Comparison of ENCODE assay signal across 15 mouse cellular contexts in the genomic region with DNA sequence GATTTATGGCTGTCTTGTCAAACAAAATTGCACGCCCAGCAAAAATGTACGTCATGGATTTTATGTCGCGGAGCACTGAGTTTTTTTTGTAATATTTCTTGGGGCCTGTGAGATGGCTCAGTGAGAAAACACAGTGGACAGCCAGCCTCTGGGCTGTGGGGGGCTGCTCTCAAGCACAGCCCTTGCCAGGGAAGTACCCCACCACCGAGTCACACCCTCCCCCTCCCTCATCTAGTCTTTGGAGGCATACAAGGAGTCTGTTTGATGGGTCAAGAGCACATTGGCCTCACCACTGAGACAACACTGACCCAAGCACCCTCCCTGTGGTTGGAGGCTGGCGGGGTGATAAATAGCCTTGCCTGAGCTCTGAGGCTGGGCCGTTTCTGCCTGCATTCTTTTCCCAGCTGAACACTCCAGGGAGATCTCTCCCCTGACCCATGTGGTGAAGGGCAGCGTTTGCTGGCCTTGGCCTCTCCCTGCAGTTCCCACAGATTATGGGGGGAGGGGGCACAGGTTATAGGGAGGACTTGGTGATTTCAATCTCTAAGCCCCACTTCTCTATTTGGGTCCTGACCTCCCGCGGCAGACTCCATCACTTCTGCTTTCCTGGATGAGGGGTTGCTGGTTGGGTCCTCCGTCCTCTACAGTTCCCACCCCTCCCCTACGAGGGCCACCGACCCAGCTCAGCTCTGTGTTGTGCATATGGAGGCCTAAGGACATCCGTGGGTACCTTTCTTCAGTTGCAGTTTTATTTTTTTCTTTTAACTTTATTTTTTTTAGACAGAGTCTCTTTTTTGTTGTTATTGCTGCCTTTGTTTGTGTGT. TPM values are rescaled to one million over a fixed set of nuclear protein-coding genes. Genes with fewer than 3 reads are reported as not detected.
A peak's percentile ranks its signal among the peaks of the same experiment; 100 is the strongest.
DNase-seq lines count a peak whose midpoint lies in the region; ATAC-seq lines count a peak whose summit lies in the region.
"Had no signal": no experiment of that assay in that cellular context is flagged by ENCODE, and none has a peak within 500 bp of the region (broad histone marks: within the 10 kb centered on the region; RNA-seq: fewer than 3 reads in every experiment).

No protein-coding gene starts in this region.

- no peak overlapping the region for H3K4me3 ChIP-seq in midbrain, embryonic 11.5 days (ENCODE audit: low read depth, low read length)
- no peak overlapping the region for H3K4me3 ChIP-seq in midbrain, embryonic 16.5 days (ENCODE audit: low read depth, low read length)
- H3K4me3 ChIP-seq in intestine, embryonic 15.5 days (replicated peaks), result no peak overlapping the region
- H3K4me3 ChIP-seq: liver, embryonic 15.5 days; midbrain, embryonic 12.5 days had no signal

- H3K27ac ChIP-seq in midbrain, embryonic 11.5 days (ENCODE audit: low read depth, low read length), result no peak overlapping the region
- H3K27ac ChIP-seq in midbrain, embryonic 16.5 days (ENCODE audit: low read length), result no peak overlapping the region
- no peak overlapping the region for H3K27ac ChIP-seq in intestine, embryonic 15.5 days
- H3K27ac ChIP-seq: liver, embryonic 15.5 days; midbrain, embryonic 12.5 days had no signal

- H3K27me3 ChIP-seq in midbrain, embryonic 11.5 days (ENCODE audit: control insufficient read depth, insufficient read depth, low read length), result no peaks in the 10 kb centered on the region
- H3K27me3 ChIP-seq in midbrain, embryonic 16.5 days (ENCODE audit: control insufficient read depth, insufficient read depth, low read depth, low read length), result no peaks in the 10 kb centered on the region
- H3K27me3 ChIP-seq in intestine, embryonic 15.5 days (replicated peaks), result no peaks in the 10 kb centered on the region
- H3K27me3 ChIP-seq: liver, embryonic 15.5 days; midbrain, embryonic 12.5 days had no signal

- no peak overlapping the region for H3K4me2 ChIP-seq in midbrain, embryonic 11.5 days
- no peak overlapping the region for H3K4me2 ChIP-seq in midbrain, embryonic 16.5 days (ENCODE audit: low read length)
- no peak overlapping the region for H3K4me2 ChIP-seq in intestine, embryonic 15.5 days (replicated peaks)
- H3K4me2 ChIP-seq: liver, embryonic 15.5 days; midbrain, embryonic 12.5 days had no signal

- H3K36me3 ChIP-seq in midbrain, embryonic 11.5 days (ENCODE audit: control insufficient read depth, insufficient read depth, low read length), result no peaks in the 10 kb centered on the region
- H3K36me3 ChIP-seq in midbrain, embryonic 16.5 days (ENCODE audit: control insufficient read depth, insufficient read depth, low read length), result no peaks in the 10 kb centered on the region
- H3K36me3 ChIP-seq in intestine, embryonic 15.5 days, result no peaks in the 10 kb centered on the region
- H3K36me3 ChIP-seq: liver, embryonic 15.5 days; midbrain, embryonic 12.5 days had no signal

- H3K9ac ChIP-seq in midbrain, embryonic 11.5 days (ENCODE audit: low read length), result no peak overlapping the region
- no peak overlapping the region for H3K9ac ChIP-seq in midbrain, embryonic 16.5 days (ENCODE audit: low read depth, low read length)
- no peak overlapping the region for H3K9ac ChIP-seq in intestine, embryonic 15.5 days
- H3K9ac ChIP-seq: forebrain, postnatal 0 days; liver, embryonic 15.5 days; midbrain, embryonic 12.5 days had no signal

- no peaks in the 10 kb centered on the region for H3K9me3 ChIP-seq in midbrain, embryonic 11.5 days (ENCODE audit: control insufficient read depth, low read length)
- H3K9me3 ChIP-seq in midbrain, embryonic 16.5 days (replicated peaks; ENCODE audit: control insufficient read depth, low read length, poor library complexity, severe bottlenecking), result no peaks in the 10 kb centered on the region
- H3K9me3 ChIP-seq in intestine, embryonic 15.5 days, result no peaks in the 10 kb centered on the region
- H3K9me3 ChIP-seq: liver, embryonic 15.5 days had no signal

- intact Hi-C loops in heart, postnatal 25 days (cut with DNase I), result no loop called here

- DNase-seq in heart, adult 11 months, result peak; percentile 84
- no peak for DNase-seq in heart, postnatal 25 days (ENCODE audit: low spot score)
- DNase-seq in midbrain, embryonic 11.5 days (ENCODE audit: low spot score, missing footprints), result peak; percentile 83
- DNase-seq in layer of hippocampus, adult 9-11 months, result no peak
- DNase-seq: cerebellum, postnatal 10 days; forebrain, postnatal 0 days; gastrocnemius, postnatal 25 days; heart, postnatal 4 days; thymus, adult 2 months had no signal

- no peaks in the 10 kb centered on the region; the same call in 1 of the 2 replicates for H3K4me1 ChIP-seq in midbrain, embryonic 11.5 days (ENCODE audit: control insufficient read depth, insufficient read depth, low read length)
- H3K4me1 ChIP-seq in midbrain, embryonic 16.5 days (ENCODE audit: control insufficient read depth, insufficient read depth, low read length), result peaks cover 2% of the 10 kb centered on the region; the same call in 1 of the 2 replicates
- H3K4me1 ChIP-seq in intestine, embryonic 15.5 days (replicated peaks), result 0 out of 2 replicates have a peak, but pooled peaks cover 5% of the 10 kb centered on the region

- 64% methylated on average over 14 of the region's 14 CpGs for WGBS in midbrain, embryonic 11.5 days
- WGBS in midbrain, embryonic 16.5 days, result 60% methylated on average over 14 of the region's 14 CpGs
- 38% methylated on average over 14 of the region's 14 CpGs for WGBS in intestine, embryonic 15.5 days

- ATAC-seq in midbrain, embryonic 11.5 days (ENCODE audit: low FRiP score), result no peak
- ATAC-seq in midbrain, embryonic 16.5 days, result no peak
- ATAC-seq in megakaryocyte, adult 5-6 weeks (ENCODE audit: poor library complexity, severe bottlenecking), result peak; percentile 88
- peak; percentile 27; the same call in 1 of the 2 replicates for ATAC-seq in neutrophil, adult 5-6 weeks (ENCODE audit: extremely low read depth, insufficient number of reproducible peaks, low FRiP score, poor library complexity, severe bottlenecking)
- no peak for ATAC-seq in intestine, embryonic 15.5 days
- ATAC-seq: forebrain, postnatal 0 days had no signal

RNA-seq across cellular contexts. Expression of a gene that starts 26.3 kb away (rescaled TPM):
- total RNA-seq in heart, postnatal 25 days (2021), result 1 to 10 TPM; 1.3 to 1.4 TPM
- 0.63 and 1.2 TPM in 2 replicates for polyA plus RNA-seq in midbrain, embryonic 11.5 days (2014; fragmentation: Nextera tagmentation; extraction: Ambion mirVana)
- polyA plus RNA-seq in midbrain, embryonic 16.5 days (2015; fragmentation: Nextera tagmentation; extraction: Ambion mirVana), result 1.0 and 1.1 TPM in 2 replicates
- 54.9 and 59.6 TPM in 2 replicates for total RNA-seq in megakaryocyte, adult 5-6 weeks (2015)
- 147 and 225 TPM in 2 replicates for total RNA-seq in megakaryocyte, adult 5-6 weeks (2017)
- 98.6 and 118 TPM in 2 replicates for total RNA-seq in neutrophil, adult 5-6 weeks (2017)
- polyA plus RNA-seq in intestine, embryonic 15.5 days (2015; fragmentation: Nextera tagmentation; extraction: Ambion mirVana), result 3.0 and 3.8 TPM in 2 replicates

Comparison
In these comparisons a context has a peak if more than half of its experiments do, and no peak if none do; other contexts are left out.
1. DNase-seq: peak in heart, adult 11 months (single experiment) and midbrain, embryonic 11.5 days (single experiment); none in heart, postnatal 25 days (single experiment) and layer of hippocampus, adult 9-11 months (single experiment).
2. ATAC-seq: peak in megakaryocyte, adult 5-6 weeks (single experiment) and neutrophil, adult 5-6 weeks (single experiment); none in midbrain, embryonic 11.5 days (single experiment), midbrain, embryonic 16.5 days (single experiment) and intestine, embryonic 15.5 days (single experiment).
3. RNA of a gene that starts 26.3 kb away (total RNA-seq): 54.9 to 225 TPM in megakaryocyte, adult 5-6 weeks and 98.6 to 118 TPM in neutrophil, adult 5-6 weeks; 1.3 to 1.4 TPM in heart, postnatal 25 days; every median in the first group is over 10 times any median in the second.